Mouse (Mus musculus) brown adipose tissue, adult 24 weeks (tissue): ENCODE data around the gene Iqcj. TPM values are rescaled to one million over a fixed set of nuclear protein-coding genes. Genes with fewer than 3 reads are reported as not detected.

Experiments
- H3K27ac ChIP-seq: fragments of 200-500 bp; replicated peaks from 2 replicates; pipeline ENCODE4 v1.5.1; 2012; ENCODE audit warnings: low read depth, mild to moderate bottlenecking, low read length
- H3K4me1 ChIP-seq: fragments of 200-500 bp; 2 replicates; pipeline ENCODE4 v1.6.1; 2012; ENCODE audit warnings: low read length, mixed read lengths; ENCODE audit not compliant: control insufficient read depth, insufficient read depth, insufficient read length
- H3K4me3 ChIP-seq: fragments of 200-500 bp; 2 replicates; pipeline ENCODE4 v1.5.1; 2012; ENCODE audit warnings: low read depth, mild to moderate bottlenecking, low read length, moderate library complexity; ENCODE audit not compliant: insufficient read depth
- polyA plus RNA-seq: library from polyadenylated mRNA; stranded (reverse); fragments of >200 nt; gene quantifications from 2 replicates; pipeline ENCODE4 v1.2.4, GENCODE M21; 2012; ENCODE audit not compliant: missing spikeins, insufficient read depth, insufficient read length

Iqcj gene
- polyA plus RNA-seq, 1 experiment: not detected

GRCm38 (mm10) chr3:67925453-67925852 lies 33.4 kb downstream of the Iqcj start:
- Histone ChIP-seq H3K4me3 (no peak overlapping the region), H3K27ac (no peak overlapping the region), H3K4me1 (no peaks in the 10 kb centered on the region)

GRCm38 (mm10) chr3:67930424-67931133 lies 38.6 kb downstream of the Iqcj start:
- Histone ChIP-seq H3K27ac (no peak overlapping the region), H3K4me3 (no peak overlapping the region), H3K4me1 (no peaks in the 10 kb centered on the region)

GRCm38 (mm10) chr3:67931181-67931580 lies 39.2 kb downstream of the Iqcj start:
- H3K4me1 ChIP-seq: no peaks in the 10 kb centered on the region
- no peak overlapping the region for H3K4me3 ChIP-seq
- no peak overlapping the region for H3K27ac ChIP-seq

- H3K4me1 ChIP-seq: no peaks in the 10 kb centered on the region
- H3K4me3 ChIP-seq: no peak overlapping the region
- H3K27ac ChIP-seq: no peak overlapping the region
Measured at GRCm38 (mm10) chr3:67931914-67932313, 39.9 kb downstream of the Iqcj start.

GRCm38 (mm10) chr3:67935829-67936228 lies 43.8 kb downstream of the Iqcj start:
- Histone ChIP-seq H3K4me1 (no peaks in the 10 kb centered on the region), H3K27ac (no peak overlapping the region), H3K4me3 (no peak overlapping the region)

GRCm38 (mm10) chr3:67947000-67947399 lies 55.0 kb downstream of the Iqcj start:
- H3K4me1 ChIP-seq: no peaks in the 10 kb centered on the region

GRCm38 (mm10) chr3:67952517-67952940 lies 60.5 kb downstream of the Iqcj start:
- Histone ChIP-seq H3K4me3 (no peak overlapping the region), H3K27ac (no peak overlapping the region), H3K4me1 (no peaks in the 10 kb centered on the region)

More at GRCm38 (mm10) chr3:67947000-67947399, 55.0 kb downstream of the Iqcj start:
- Histone ChIP-seq H3K4me3 (no peak overlapping the region), H3K27ac (no peak overlapping the region)

- Histone ChIP-seq H3K4me1 (no peaks in the 10 kb centered on the region), H3K4me3 (no peak overlapping the region)
Measured at GRCm38 (mm10) chr3:67954459-67955065, 62.5 kb downstream of the Iqcj start.

GRCm38 (mm10) chr3:67959672-67960071 lies 67.7 kb downstream of the Iqcj start:
- no peak overlapping the region for H3K27ac ChIP-seq
- H3K4me1 ChIP-seq: no peaks in the 10 kb centered on the region
- no peak overlapping the region for H3K4me3 ChIP-seq

More at GRCm38 (mm10) chr3:67954459-67955065, 62.5 kb downstream of the Iqcj start:
- H3K27ac ChIP-seq: no peak overlapping the region

- H3K4me1 ChIP-seq: no peaks in the 10 kb centered on the region
Measured at GRCm38 (mm10) chr3:67960133-67960532, 68.1 kb downstream of the Iqcj start.

GRCm38 (mm10) chr3:67960727-67961126 lies 68.7 kb downstream of the Iqcj start:
- Histone ChIP-seq H3K4me3 (no peak overlapping the region), H3K4me1 (no peaks in the 10 kb centered on the region), H3K27ac (no peak overlapping the region)

More at GRCm38 (mm10) chr3:67960133-67960532, 68.1 kb downstream of the Iqcj start:
- no peak overlapping the region for H3K4me3 ChIP-seq
- no peak overlapping the region for H3K27ac ChIP-seq

GRCm38 (mm10) chr3:67961934-67962639 lies 70.1 kb downstream of the Iqcj start:
- no peak overlapping the region for H3K27ac ChIP-seq
- no peak overlapping the region for H3K4me3 ChIP-seq

GRCm38 (mm10) chr3:67974340-67974998 lies 82.4 kb downstream of the Iqcj start:
- Histone ChIP-seq H3K4me3 (no peak overlapping the region), H3K27ac (no peak overlapping the region), H3K4me1 (no peaks in the 10 kb centered on the region)

More at GRCm38 (mm10) chr3:67961934-67962639, 70.1 kb downstream of the Iqcj start:
- no peaks in the 10 kb centered on the region for H3K4me1 ChIP-seq

GRCm38 (mm10) chr3:67980006-67980405 lies 88.0 kb downstream of the Iqcj start:
- no peak overlapping the region for H3K4me3 ChIP-seq
- H3K27ac ChIP-seq: no peak overlapping the region
- no peaks in the 10 kb centered on the region for H3K4me1 ChIP-seq

- Histone ChIP-seq H3K4me1 (no peaks in the 10 kb centered on the region), H3K27ac (no peak overlapping the region), H3K4me3 (no peak overlapping the region)
Measured at GRCm38 (mm10) chr3:67983329-67983728, 91.3 kb downstream of the Iqcj start.
